Mouse (Mus musculus) C3H10T1/2 (cell line): ENCODE measurements around the gene Ano10. TPM values are rescaled to one million over a fixed set of nuclear protein-coding genes. Genes with fewer than 3 reads are reported as not detected.

ENCODE experiments used
- polyA plus RNA-seq, 2 experiments: library from polyadenylated mRNA; unstranded; fragments of >200 nt; fragmentation: generic; extraction: Trizol; gene quantifications; one replicate each; pipeline ENCODE4 v1.2.1; 2012; ENCODE audit warnings: missing spikeins in 2 of 2

The Ano10 gene
- 10 to 100 TPM; 51.8 to 99.6 TPM for polyA plus RNA-seq

DNA sequence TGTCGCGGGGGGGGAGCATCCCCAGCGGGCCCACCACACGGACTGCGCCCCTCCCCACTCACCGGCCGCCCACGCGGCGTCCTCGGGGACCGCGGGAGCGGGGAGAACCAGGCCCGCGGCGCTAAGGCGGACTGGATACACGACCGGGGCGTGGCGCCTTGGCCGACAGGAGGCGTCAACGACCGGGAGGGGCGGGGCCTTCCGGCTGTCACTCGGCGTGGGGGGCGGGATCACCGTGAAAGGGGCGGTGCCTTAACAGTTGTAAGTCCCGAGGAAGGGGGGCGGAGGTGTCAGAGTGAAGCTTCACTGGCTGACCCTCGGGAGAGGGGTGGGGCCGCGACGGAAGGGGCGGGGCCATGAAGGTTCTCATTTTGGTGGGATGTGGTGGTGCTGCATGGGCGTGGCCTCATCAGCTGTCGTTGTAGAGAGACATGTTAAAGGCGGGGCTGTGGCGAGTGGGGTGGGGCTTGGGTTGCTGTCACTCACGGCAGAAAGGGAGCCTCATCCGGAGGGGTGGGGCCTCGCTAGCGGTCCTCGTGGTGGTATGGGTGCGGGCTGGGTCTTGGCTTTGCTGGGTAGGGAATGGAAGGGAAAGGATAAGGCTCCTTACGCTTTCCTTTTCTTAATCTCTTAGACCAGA, at the start of gene Ano10:
Gene Ano10 (minus strand): TSS at position 182 of the 640 bp plus-strand sequence.

Other genes with a start within 250 kb of the Ano10 start
- 10 to 100 TPM in 1 of 2 experiments, 1 to 10 TPM in 1; 1.5 to 13.6 TPM for gene Snrk, start 177.2 kb downstream of the Ano10 start, polyA plus RNA-seq
- 10 to 100 TPM; 10.4 to 16.6 TPM for gene Abhd5, start 57.2 kb upstream of the Ano10 start, polyA plus RNA-seq